In genomic region chr1:166660800-166661199, GRCm38 (mm10) we compare ENCODE assay signal across 47 mouse cellular contexts. TPM values are rescaled to one million over a fixed set of nuclear protein-coding genes. Genes with fewer than 3 reads are reported as not detected.
"Had no signal": no experiment of that assay in that cellular context is flagged by ENCODE, and none has a peak within 500 bp of the region (broad histone marks: within the 10 kb centered on the region; RNA-seq: fewer than 3 reads in every experiment).

No protein-coding gene starts in this region.

- H3K27me3 ChIP-seq: limb, embryonic 12.5 days; limb, embryonic 13.5 days; limb, embryonic 15.5 days; liver, embryonic 12.5 days; liver, embryonic 13.5 days; liver, embryonic 15.5 days; lung, embryonic 15.5 days; megakaryocyte, embryonic 14.5 days; midbrain, embryonic 12.5 days; midbrain, embryonic 13.5 days; midbrain, embryonic 15.5 days; neural tube, embryonic 12.5 days had no signal

- H3K9ac ChIP-seq: limb, embryonic 12.5 days; limb, embryonic 13.5 days; limb, embryonic 15.5 days; liver, embryonic 12.5 days; liver, embryonic 13.5 days; liver, embryonic 14.5 days; liver, embryonic 15.5 days; liver, postnatal 0 days; lung, embryonic 14.5 days; lung, embryonic 15.5 days; midbrain, embryonic 12.5 days; midbrain, embryonic 13.5 days; midbrain, embryonic 15.5 days; neural tube, embryonic 12.5 days had no signal

- H3K4me1 ChIP-seq: limb, embryonic 10.5 days; limb, embryonic 12.5 days; limb, embryonic 13.5 days; limb, embryonic 15.5 days; liver, embryonic 12.5 days; liver, embryonic 13.5 days; liver, embryonic 15.5 days; lung, embryonic 15.5 days; megakaryocyte, embryonic 14.5 days; midbrain, embryonic 10.5 days; midbrain, embryonic 12.5 days; midbrain, embryonic 13.5 days; midbrain, embryonic 15.5 days; neural tube, embryonic 12.5 days had no signal

- H3K27ac ChIP-seq: limb, embryonic 10.5 days; limb, embryonic 12.5 days; limb, embryonic 13.5 days; limb, embryonic 15.5 days; liver, embryonic 12.5 days; liver, embryonic 13.5 days; liver, embryonic 14.5 days; liver, embryonic 15.5 days; lung, embryonic 15.5 days; macrophage; midbrain, embryonic 10.5 days; midbrain, embryonic 12.5 days; midbrain, embryonic 13.5 days; midbrain, embryonic 15.5 days; neural tube, embryonic 12.5 days had no signal

- H3K9me3 ChIP-seq: limb, embryonic 10.5 days; limb, embryonic 12.5 days; limb, embryonic 13.5 days; limb, embryonic 15.5 days; liver, embryonic 12.5 days; liver, embryonic 15.5 days; lung, embryonic 15.5 days; midbrain, embryonic 10.5 days; midbrain, embryonic 12.5 days; midbrain, embryonic 13.5 days; midbrain, embryonic 15.5 days; neural tube, embryonic 12.5 days had no signal

- H3K4me3 ChIP-seq: limb, embryonic 10.5 days; limb, embryonic 12.5 days; limb, embryonic 13.5 days; limb, embryonic 15.5 days; liver, embryonic 12.5 days; liver, embryonic 13.5 days; liver, embryonic 15.5 days; lung, embryonic 15.5 days; megakaryocyte, embryonic 14.5 days; midbrain, embryonic 10.5 days; midbrain, embryonic 12.5 days; midbrain, embryonic 13.5 days; midbrain, embryonic 15.5 days; myocyte; neural tube, embryonic 12.5 days had no signal

- DNase-seq: left cerebral cortex, postnatal 4 days; liver; liver, embryonic 13.5 days; liver, postnatal 0 days; lung, adult 18-20 months; lung, adult 2 months; lung, embryonic 14.5 days; lung, postnatal 10 days; lung, postnatal 14 days; lung, postnatal 36 days; lung, postnatal 4 days; midbrain, embryonic 14.5 days had no signal

- H3K36me3 ChIP-seq: limb, embryonic 10.5 days; limb, embryonic 12.5 days; limb, embryonic 13.5 days; limb, embryonic 15.5 days; liver, embryonic 12.5 days; liver, embryonic 13.5 days; liver, embryonic 15.5 days; lung, embryonic 15.5 days; midbrain, embryonic 10.5 days; midbrain, embryonic 12.5 days; midbrain, embryonic 13.5 days; midbrain, embryonic 15.5 days; neural tube, embryonic 12.5 days had no signal

RNA-seq across cellular contexts. Expression of gene Gm4847, which starts 13.3 kb away (rescaled TPM):
- total RNA-seq: left cerebral cortex, postnatal 10 days; left cerebral cortex, postnatal 4 days; liver, adult 2 months; megakaryocyte progenitor cell, adult 5-6 weeks; megakaryocyte, adult 5-6 weeks; megakaryocyte-erythroid progenitor cell, adult 5-6 weeks; midbrain, postnatal 0 days; monocyte, adult 5-6 weeks had no signal
- polyA plus RNA-seq: limb, embryonic 10.5 days; limb, embryonic 11.5 days; limb, embryonic 12.5 days; limb, embryonic 13.5 days; limb, embryonic 14.5 days; limb, embryonic 15.5 days; liver, adult 2 months; liver, embryonic 11.5 days; liver, embryonic 12.5 days; liver, embryonic 13.5 days; liver, embryonic 14.5 days; liver, embryonic 15.5 days; liver, embryonic 16.5 days; liver, postnatal 0 days; lung, adult 2 months; lung, embryonic 14.5 days; lung, embryonic 15.5 days; lung, embryonic 16.5 days; lung, postnatal 0 days; macrophage; midbrain, embryonic 10.5 days; midbrain, embryonic 11.5 days; midbrain, embryonic 12.5 days; midbrain, embryonic 13.5 days; midbrain, embryonic 14.5 days; midbrain, embryonic 15.5 days; midbrain, embryonic 16.5 days; midbrain, postnatal 0 days; myocyte; neural tube, embryonic 11.5 days; neural tube, embryonic 12.5 days had no signal

RNA-seq across cellular contexts. Expression of gene Fmo9, which starts 20.8 kb away (rescaled TPM):
- total RNA-seq: left cerebral cortex, postnatal 10 days; left cerebral cortex, postnatal 14 days; left cerebral cortex, postnatal 25 days; left cerebral cortex, postnatal 36 days; left cerebral cortex, postnatal 4 days; liver, adult 2 months; megakaryocyte progenitor cell, adult 5-6 weeks; megakaryocyte, adult 5-6 weeks; megakaryocyte-erythroid progenitor cell, adult 5-6 weeks; midbrain, postnatal 0 days; monocyte, adult 5-6 weeks had no signal
- polyA plus RNA-seq: limb, embryonic 10.5 days; limb, embryonic 11.5 days; limb, embryonic 12.5 days; limb, embryonic 13.5 days; limb, embryonic 14.5 days; limb, embryonic 15.5 days; liver, adult 2 months; liver, embryonic 11.5 days; liver, embryonic 12.5 days; liver, embryonic 13.5 days; liver, embryonic 14.5 days; liver, embryonic 15.5 days; liver, embryonic 16.5 days; liver, postnatal 0 days; lung, adult 2 months; lung, embryonic 14.5 days; lung, embryonic 15.5 days; lung, embryonic 16.5 days; lung, postnatal 0 days; macrophage; midbrain, embryonic 10.5 days; midbrain, embryonic 11.5 days; midbrain, embryonic 12.5 days; midbrain, embryonic 13.5 days; midbrain, embryonic 14.5 days; midbrain, embryonic 15.5 days; midbrain, embryonic 16.5 days; midbrain, postnatal 0 days; myocyte; neural tube, embryonic 11.5 days; neural tube, embryonic 12.5 days had no signal
